15 mouse cellular contexts compared by ENCODE assay signal in genomic region chr11:109994014-109994413, GRCm38 (mm10). TPM values are rescaled to one million over a fixed set of nuclear protein-coding genes. Genes with fewer than 3 reads are reported as not detected.
DNase-seq lines count a peak whose midpoint lies in the region; ATAC-seq and TF ChIP-seq lines count a peak whose summit lies in the region.
"Had no signal": no experiment of that assay in that cellular context is flagged by ENCODE, and none has a peak within 500 bp of the region (broad histone marks: within the 10 kb centered on the region; RNA-seq: fewer than 3 reads in every experiment).

No protein-coding gene starts in this region.

- peak overlapping the region; percentile 62 for H3K4me2 ChIP-seq in heart, postnatal 0 days (ENCODE audit: low read depth, low read length)
- no peak overlapping the region for H3K4me2 ChIP-seq in heart, embryonic 12.5 days
- peak overlapping the region; percentile 46 for H3K4me2 ChIP-seq in liver, embryonic 12.5 days

- H3K27me3 ChIP-seq in cerebellum, adult 2 months (ENCODE audit: control insufficient read depth, insufficient read depth, low read length), result no peaks in the 10 kb centered on the region
- H3K27me3 ChIP-seq in heart, postnatal 0 days (ENCODE audit: control insufficient read depth, insufficient read depth, low read length), result no peaks in the 10 kb centered on the region
- H3K27me3 ChIP-seq in heart, embryonic 12.5 days (replicated peaks), result no peaks in the 10 kb centered on the region
- H3K27me3 ChIP-seq in embryonic facial prominence, embryonic 10.5 days (replicated peaks; ENCODE audit: low read depth, poor library complexity, severe bottlenecking), result no peaks in the 10 kb centered on the region
- no peaks in the 10 kb centered on the region for H3K27me3 ChIP-seq in liver, embryonic 12.5 days (replicated peaks)
- H3K27me3 ChIP-seq: neural tube, embryonic 12.5 days had no signal

- no peaks in the 10 kb centered on the region for H3K36me3 ChIP-seq in heart, postnatal 0 days (replicated peaks; ENCODE audit: control insufficient read depth, insufficient read depth, low read length)
- H3K36me3 ChIP-seq in heart, embryonic 12.5 days, result no peaks in the 10 kb centered on the region
- H3K36me3 ChIP-seq in embryonic facial prominence, embryonic 10.5 days (replicated peaks), result no peaks in the 10 kb centered on the region
- H3K36me3 ChIP-seq in liver, embryonic 12.5 days, result no peaks in the 10 kb centered on the region
- H3K36me3 ChIP-seq: neural tube, embryonic 12.5 days had no signal

- H3K9ac ChIP-seq in heart, postnatal 0 days (replicated peaks; ENCODE audit: low read depth, low read length), result no peak overlapping the region
- H3K9ac ChIP-seq in heart, embryonic 12.5 days, result no peak overlapping the region
- no peak overlapping the region for H3K9ac ChIP-seq in liver, embryonic 12.5 days
- H3K9ac ChIP-seq: neural tube, embryonic 12.5 days had no signal

- TF ChIP-seq CTCF in cerebellum, adult 2 months (IDR thresholded peaks at IDR 0.05; ENCODE audit: borderline replicate concordance, insufficient read depth, low read depth, low read length), result no peak
- TF ChIP-seq CTCF in heart, postnatal 0 days (IDR thresholded peaks at IDR 0.05; ENCODE audit: low read depth), result no peak

- no peak for ATAC-seq in cerebellum, adult (ENCODE audit: insufficient number of reproducible peaks, low FRiP score, low TSS enrichment)
- no peak for ATAC-seq in heart, postnatal 0 days (ENCODE audit: insufficient read depth, low read depth)
- ATAC-seq in heart, embryonic 12.5 days (ENCODE audit: insufficient number of reproducible peaks, low FRiP score), result no peak
- no peak for ATAC-seq in liver, embryonic 12.5 days

- DNase-seq in cerebellum, adult 2 months, result no peak
- DNase-seq in heart, postnatal 0 days (ENCODE audit: low spot score), result no peak
- no peak for DNase-seq in embryonic facial prominence, embryonic 10.5 days (ENCODE audit: low spot score)
- no peak for DNase-seq in adrenal gland, adult 8-10 months
- no peak for DNase-seq in right cerebral cortex, postnatal 14 days
- DNase-seq: adrenal gland, adult 2 months; kidney, adult 11 months; kidney, postnatal 36 days; lung, adult 2 months; thymus, adult 18-20 months had no signal

- H3K4me3 ChIP-seq in cerebellum, adult 2 months (replicated peaks; ENCODE audit: insufficient read depth, low read depth, low read length), result peak overlapping the region; percentile 57
- H3K4me3 ChIP-seq in heart, postnatal 0 days (ENCODE audit: low read depth, low read length), result no peak overlapping the region
- H3K4me3 ChIP-seq in heart, embryonic 12.5 days, result no peak overlapping the region
- H3K4me3 ChIP-seq in embryonic facial prominence, embryonic 10.5 days, result no peak overlapping the region
- peak overlapping the region; percentile 24 for H3K4me3 ChIP-seq in liver, embryonic 12.5 days
- H3K4me3 ChIP-seq: megakaryocyte, embryonic 14.5 days; neural tube, embryonic 12.5 days had no signal

- TF ChIP-seq EP300 in heart, postnatal 0 days (IDR thresholded peaks at IDR 0.05; ENCODE audit: low read depth), result no peak

- peak overlapping the region; percentile 63 for H3K27ac ChIP-seq in cerebellum, adult 2 months (ENCODE audit: insufficient read depth, low read length)
- peak overlapping the region; percentile 38 for H3K27ac ChIP-seq in heart, postnatal 0 days (ENCODE audit: low read depth)
- H3K27ac ChIP-seq in heart, embryonic 12.5 days (ENCODE audit: poor library complexity, severe bottlenecking), result no peak overlapping the region
- H3K27ac ChIP-seq in embryonic facial prominence, embryonic 10.5 days (replicated peaks), result peak overlapping the region; percentile 35; the same call in 1 of the 2 replicates
- peak overlapping the region; percentile 75 for H3K27ac ChIP-seq in liver, embryonic 12.5 days
- H3K27ac ChIP-seq: neural tube, embryonic 12.5 days had no signal

- peaks cover 5% of the 10 kb centered on the region for H3K4me1 ChIP-seq in cerebellum, adult 2 months (ENCODE audit: control insufficient read depth, insufficient read depth, low read length)
- no peaks in the 10 kb centered on the region for H3K4me1 ChIP-seq in heart, postnatal 0 days (ENCODE audit: control insufficient read depth, insufficient read depth)
- H3K4me1 ChIP-seq in heart, embryonic 12.5 days (replicated peaks), result peaks cover 9% of the 10 kb centered on the region
- H3K4me1 ChIP-seq in embryonic facial prominence, embryonic 10.5 days, result peaks cover 22% of the 10 kb centered on the region
- H3K4me1 ChIP-seq in liver, embryonic 12.5 days, result no peaks in the 10 kb centered on the region

- 43% methylated on average over 6 of the region's 6 CpGs for WGBS in cerebellum, adult 2 months
- 50% methylated on average over 6 of the region's 6 CpGs for WGBS in heart, postnatal 0 days
- WGBS in heart, embryonic 12.5 days, result 49% methylated on average over 6 of the region's 6 CpGs
- WGBS in embryonic facial prominence, embryonic 10.5 days, result 54% methylated on average over 6 of the region's 6 CpGs
- 36% methylated on average over 6 of the region's 6 CpGs for WGBS in liver, embryonic 12.5 days (ENCODE audit: insufficient replicate concordance)

- H3K9me3 ChIP-seq in heart, postnatal 0 days (replicated peaks; ENCODE audit: control insufficient read depth, low read length), result no peaks in the 10 kb centered on the region
- H3K9me3 ChIP-seq in heart, embryonic 12.5 days (replicated peaks), result no peaks in the 10 kb centered on the region
- no peaks in the 10 kb centered on the region for H3K9me3 ChIP-seq in embryonic facial prominence, embryonic 10.5 days
- H3K9me3 ChIP-seq in liver, embryonic 12.5 days (replicated peaks), result no peaks in the 10 kb centered on the region
- H3K9me3 ChIP-seq: megakaryocyte, embryonic 14.5 days; neural tube, embryonic 12.5 days had no signal

- no peak for TF ChIP-seq POLR2A in cerebellum, adult 2 months (IDR thresholded peaks at IDR 0.05; ENCODE audit: borderline replicate concordance, insufficient read depth, low read length)

RNA-seq across cellular contexts. Expression of gene Abca8b, which starts 1.6 kb away (rescaled TPM):
- 11.8 and 13.3 TPM in 2 replicates for polyA plus RNA-seq in cerebellum, adult 2 months (2012; rRNA removed)
- total RNA-seq in heart, postnatal 0 days (2014; rRNA removed; ENCODE audit: low replicate concordance), result 0.50 and 2.6 TPM in 2 replicates
- 0.61 and 0.73 TPM in 2 replicates for polyA plus RNA-seq in heart, postnatal 0 days (2015; fragmentation: Nextera tagmentation; extraction: Ambion mirVana)
- 0.78 and 0.81 TPM in 2 replicates for polyA plus RNA-seq in heart, embryonic 12.5 days (2016; fragmentation: Nextera tagmentation; extraction: Ambion mirVana)
- polyA plus RNA-seq in embryonic facial prominence, embryonic 10.5 days (2016; fragmentation: Nextera tagmentation; extraction: Ambion mirVana), result 0.37 and 0.38 TPM in 2 replicates
- polyA plus RNA-seq in liver, embryonic 12.5 days (2016; fragmentation: Nextera tagmentation; extraction: Ambion mirVana), result 5.2 TPM in 2 replicates
- total RNA-seq in adrenal gland, adult 8-10 months (2022), result 10 to 100 TPM in 2 of 4 experiments, 1 to 10 TPM in 2; 7.6 to 19.8 (median 11.6) TPM

Comparison
In these comparisons a context has a peak if more than half of its experiments do, and no peak if none do; other contexts are left out.
1. H3K4me3 ChIP-seq: peak in cerebellum, adult 2 months (single experiment) and liver, embryonic 12.5 days (single experiment); none in heart, postnatal 0 days (single experiment), heart, embryonic 12.5 days (single experiment) and embryonic facial prominence, embryonic 10.5 days (single experiment).